Mouse (Mus musculus) heart, embryonic 15.5 days (tissue): ENCODE measurements around the gene Clasp1. TPM values are rescaled to one million over a fixed set of nuclear protein-coding genes. Genes with fewer than 3 reads are reported as not detected.

Source experiments
- ATAC-seq: fragments of 200-750 bp; cut with Nextera tagmentation; replicated peaks from 2 replicates; pipeline ENCODE4 v1.8.0; 2017; ENCODE audit warnings: low read depth, moderate TSS enrichment; ENCODE audit not compliant: insufficient number of reproducible peaks, insufficient read depth, low FRiP score
- H3K27ac ChIP-seq: fragments of 300-500 bp; sonication (generic); 2 replicates; pipeline ENCODE4 v1.5.1; 2015; ENCODE audit warnings: mild to moderate bottlenecking, inconsistent platforms
- H3K27me3 ChIP-seq: fragments of 300-500 bp; sonication (generic); 2 replicates; pipeline ENCODE4 v1.6.1; 2015; ENCODE audit warnings: inconsistent platforms
- H3K36me3 ChIP-seq: fragments of 300-500 bp; sonication (generic); 2 replicates; pipeline ENCODE4 v1.6.1; 2015; ENCODE audit warnings: mild to moderate bottlenecking, inconsistent platforms
- H3K4me1 ChIP-seq: fragments of 300-500 bp; sonication (generic); replicated peaks from 2 replicates; pipeline ENCODE4 v1.6.1; 2015; ENCODE audit warnings: inconsistent platforms
- H3K4me2 ChIP-seq: fragments of 300-500 bp; sonication (generic); 2 replicates; pipeline ENCODE4 v1.6.1; 2015; ENCODE audit warnings: inconsistent platforms, mild to moderate bottlenecking, moderate library complexity
- H3K4me3 ChIP-seq: fragments of 300-500 bp; sonication (generic); 2 replicates; pipeline ENCODE4 v1.5.1; 2015; ENCODE audit warnings: mild to moderate bottlenecking, inconsistent platforms
- H3K9ac ChIP-seq: fragments of 300-500 bp; sonication (generic); 2 replicates; pipeline ENCODE4 v1.6.1; 2015; ENCODE audit warnings: mild to moderate bottlenecking, inconsistent platforms
- H3K9me3 ChIP-seq: fragments of 300-500 bp; sonication (generic); replicated peaks from 2 replicates; pipeline ENCODE4 v1.6.1; 2016; ENCODE audit warnings: inconsistent platforms
- WGBS: fragments of 180-500 bp; shearing (Covaris S2); methylation state at CpG from one replicate; pipeline ENCODE4 v1.1.7; 2015; ENCODE audit warnings: mixed read lengths; 5-methylcytosine and 5-hydroxymethylcytosine counted together
- polyA plus RNA-seq: library from polyadenylated mRNA; unstranded; fragments of >200 nt; fragmentation: Nextera tagmentation; extraction: Ambion mirVana; gene quantifications from 2 replicates; pipeline ENCODE4 v1.2.1, GENCODE M21; 2015

The Clasp1 gene
- 89.6 and 91.1 TPM in 2 replicates for polyA plus RNA-seq

GRCm38 (mm10) chr1:118388757-118389453, at the start of gene Clasp1:
Gene Clasp1 (plus strand): TSS chr1:118389058.
- no peaks in the 10 kb centered on the region for H3K9me3 ChIP-seq
- WGBS, result under 1% methylated on average over 44 of the region's 44 CpGs
- H3K27ac ChIP-seq, result peak within 1 kb of the TSS; percentile 95
- H3K9ac ChIP-seq, result peak within 1 kb of the TSS; percentile 83
- H3K36me3 ChIP-seq, result no peaks in the 10 kb centered on the region
- H3K4me1 ChIP-seq, result peaks cover 11% of the 10 kb centered on the region
- H3K27me3 ChIP-seq, result no peaks in the 10 kb centered on the region
- ATAC-seq, result peak; percentile 97
- peak within 1 kb of the TSS; percentile 72 for H3K4me2 ChIP-seq
- peak within 1 kb of the TSS; percentile 96 for H3K4me3 ChIP-seq

- Histone ChIP-seq H3K9ac (no peak overlapping the region), H3K4me3 (no peak overlapping the region), H3K4me2 (no peak overlapping the region), H3K27me3 (no peaks in the 10 kb centered on the region), H3K9me3 (no peaks in the 10 kb centered on the region), H3K4me1 (peaks cover 4% of the 10 kb centered on the region; the same call in 1 of the 2 replicates), H3K27ac (no peak overlapping the region), H3K36me3 (no peaks in the 10 kb centered on the region)
- 32% methylated on average over 6 of the region's 6 CpGs for WGBS
- ATAC-seq, result no peak
Observed at GRCm38 (mm10) chr1:118343649-118344435, 45.0 kb upstream of the Clasp1 start.

DNA sequence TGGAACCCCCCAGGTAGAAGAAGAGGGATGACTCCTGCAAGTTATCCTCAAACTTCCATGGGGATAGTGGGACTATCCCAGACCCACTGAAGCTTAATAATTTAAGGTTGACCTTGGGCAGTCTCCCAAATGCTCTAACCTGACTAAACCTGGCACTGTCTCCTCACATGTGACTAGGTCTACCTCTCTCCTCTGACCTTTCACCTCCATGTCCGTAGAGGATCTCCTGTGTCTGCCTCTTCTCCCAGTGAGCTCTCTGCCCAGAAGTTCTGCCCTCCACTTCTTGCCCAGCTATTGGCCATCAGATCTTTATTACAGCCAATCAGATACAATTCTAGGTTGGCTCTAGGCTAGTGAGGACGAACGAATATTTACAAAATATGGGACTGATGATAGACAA, 38.9 kb upstream of the Clasp1 start:
- H3K4me1 ChIP-seq, result no peaks in the 10 kb centered on the region
- no peaks in the 10 kb centered on the region for H3K27me3 ChIP-seq
- H3K4me3 ChIP-seq, result no peak overlapping the region
- no peak overlapping the region for H3K4me2 ChIP-seq
- no peak overlapping the region for H3K9ac ChIP-seq
- H3K27ac ChIP-seq, result no peak overlapping the region
- no peak for ATAC-seq
- H3K36me3 ChIP-seq, result no peaks in the 10 kb centered on the region
- H3K9me3 ChIP-seq, result no peaks in the 10 kb centered on the region
- 74% methylated on average over 3 of the region's 3 CpGs for WGBS

GRCm38 (mm10) chr1:118359071-118359761, 29.6 kb upstream of the Clasp1 start:
- ATAC-seq, result peak; percentile 83
- Histone ChIP-seq H3K9me3 (no peaks in the 10 kb centered on the region), H3K27me3 (no peaks in the 10 kb centered on the region), H3K4me3 (no peak overlapping the region; the same call in 1 of the 2 replicates), H3K4me1 (peaks cover 17% of the 10 kb centered on the region), H3K36me3 (no peaks in the 10 kb centered on the region), H3K4me2 (peak overlapping the region; percentile 36), H3K9ac (no peak overlapping the region), H3K27ac (peak overlapping the region; percentile 89)
- WGBS, result 30% methylated on average over 6 of the region's 6 CpGs

- Histone ChIP-seq H3K4me1 (peaks cover 3% of the 10 kb centered on the region; the same call in 1 of the 2 replicates), H3K27ac (no peak overlapping the region), H3K9ac (no peak overlapping the region), H3K36me3 (no peaks in the 10 kb centered on the region), H3K4me3 (no peak overlapping the region), H3K9me3 (no peaks in the 10 kb centered on the region), H3K4me2 (no peak overlapping the region), H3K27me3 (no peaks in the 10 kb centered on the region)
- WGBS, result 91% methylated on average over 1 of the region's 1 CpGs
- no peak for ATAC-seq
Observed at GRCm38 (mm10) chr1:118367970-118368369, 20.9 kb upstream of the Clasp1 start.

DNA sequence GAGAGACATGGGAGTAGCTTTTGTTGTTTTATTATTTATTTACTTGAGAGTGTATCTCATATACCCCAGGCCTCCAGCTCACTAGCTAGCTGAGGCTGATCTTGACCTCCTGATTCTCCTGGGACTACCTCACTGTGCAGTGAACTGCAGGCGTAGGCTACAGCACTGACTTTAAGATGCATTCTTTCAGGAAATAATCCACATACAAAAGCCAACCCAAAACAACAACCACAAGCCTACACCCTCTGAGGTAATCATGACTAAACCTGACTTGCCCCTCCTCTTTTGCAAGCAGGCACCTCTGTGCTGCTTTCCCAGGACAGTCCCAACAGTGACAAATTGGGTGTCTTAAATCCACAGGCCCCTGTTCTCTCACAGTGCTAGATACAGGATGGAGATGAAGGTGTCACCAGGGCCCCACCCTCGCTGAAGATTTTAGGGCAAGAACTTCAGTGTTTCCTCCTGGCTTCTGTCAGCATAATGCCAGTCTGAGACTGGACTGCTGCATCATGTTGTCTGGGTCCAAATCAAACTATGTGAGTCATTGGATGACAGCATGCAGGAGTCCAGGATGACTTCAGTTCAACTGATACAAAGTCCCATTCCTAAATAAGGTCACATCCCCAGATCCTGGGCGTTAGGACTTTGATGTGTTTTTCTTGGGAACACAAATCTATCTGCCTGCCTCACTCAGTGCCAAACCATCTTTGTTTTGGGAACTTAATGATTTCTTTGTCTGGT, 20.0 kb upstream of the Clasp1 start:
- H3K36me3 ChIP-seq, result no peaks in the 10 kb centered on the region
- no peaks in the 10 kb centered on the region for H3K9me3 ChIP-seq
- no peak overlapping the region for H3K9ac ChIP-seq
- H3K4me3 ChIP-seq, result no peak overlapping the region
- H3K4me2 ChIP-seq, result no peak overlapping the region
- no peak overlapping the region for H3K27ac ChIP-seq
- no peak for ATAC-seq
- H3K27me3 ChIP-seq, result no peaks in the 10 kb centered on the region
- 59% methylated on average over 3 of the region's 3 CpGs for WGBS
- peaks cover 3% of the 10 kb centered on the region; the same call in 1 of the 2 replicates for H3K4me1 ChIP-seq

DNA sequence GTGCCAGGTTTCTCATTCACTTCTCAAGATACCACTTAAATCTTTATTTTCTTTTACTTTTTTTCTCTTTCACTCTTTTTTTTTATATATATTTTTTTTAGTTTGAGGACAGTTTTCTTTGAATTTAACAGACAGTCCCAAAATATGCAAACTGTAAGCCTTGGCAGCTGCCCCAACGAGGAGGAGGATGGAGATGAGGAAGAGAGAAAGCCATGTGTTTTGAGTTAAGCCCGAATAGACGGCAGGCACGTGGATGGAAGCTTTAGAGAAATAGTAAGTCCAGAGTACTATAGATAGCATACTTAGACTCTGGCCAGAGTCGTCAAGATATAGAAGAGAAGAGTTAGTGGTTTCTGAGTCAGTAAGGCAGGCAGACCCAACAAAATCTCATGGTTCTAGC, 11.1 kb upstream of the Clasp1 start:
- no peak overlapping the region for H3K27ac ChIP-seq
- H3K4me2 ChIP-seq, result no peak overlapping the region
- ATAC-seq, result no peak
- WGBS, result 49% methylated on average over 5 of the region's 5 CpGs
- H3K9me3 ChIP-seq, result no peaks in the 10 kb centered on the region
- H3K36me3 ChIP-seq, result no peaks in the 10 kb centered on the region
- H3K27me3 ChIP-seq, result no peaks in the 10 kb centered on the region
- H3K9ac ChIP-seq, result no peak overlapping the region
- no peak overlapping the region for H3K4me3 ChIP-seq
- H3K4me1 ChIP-seq, result no peaks in the 10 kb centered on the region

GRCm38 (mm10) chr1:118380105-118380786, 8.6 kb upstream of the Clasp1 start:
- no peaks in the 10 kb centered on the region for H3K27me3 ChIP-seq
- no peaks in the 10 kb centered on the region for H3K4me1 ChIP-seq
- no peak overlapping the region for H3K4me3 ChIP-seq
- no peak overlapping the region for H3K27ac ChIP-seq
- H3K9me3 ChIP-seq, result no peaks in the 10 kb centered on the region
- 68% methylated on average over 8 of the region's 8 CpGs for WGBS
- ATAC-seq, result no peak
- no peak overlapping the region for H3K4me2 ChIP-seq
- no peaks in the 10 kb centered on the region for H3K36me3 ChIP-seq
- H3K9ac ChIP-seq, result no peak overlapping the region

DNA sequence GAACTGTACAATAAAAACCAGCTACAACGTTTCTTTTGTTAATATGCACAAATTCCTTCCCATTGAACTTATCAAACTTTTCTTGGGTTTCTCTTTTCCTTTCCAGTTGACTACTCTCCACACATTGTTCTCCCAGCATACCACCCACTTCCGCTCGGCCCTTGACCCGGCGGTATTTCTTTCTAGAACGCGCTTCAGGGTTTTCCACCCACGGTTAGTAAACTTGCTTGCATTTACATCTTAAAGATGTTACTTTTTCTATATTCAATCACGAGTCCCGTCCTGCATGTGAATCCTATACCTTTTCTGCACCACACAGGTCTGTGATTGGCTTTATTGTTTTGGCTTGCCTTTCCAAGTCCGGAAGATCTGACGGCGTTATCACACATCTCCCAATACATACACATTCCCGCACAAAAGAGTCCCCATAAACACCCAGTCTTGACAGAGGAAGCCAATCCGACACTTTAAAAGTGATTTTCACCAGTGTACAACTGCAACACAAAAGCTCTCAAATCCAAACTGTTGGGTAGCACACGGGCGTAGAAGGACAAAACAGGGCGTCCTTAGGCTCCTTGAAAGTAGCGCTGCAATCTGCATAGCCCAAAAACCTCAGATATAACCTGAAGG, 616 bp upstream of the Clasp1 start:
- Histone ChIP-seq H3K4me3 (peak overlapping the region; percentile 96), H3K36me3 (no peaks in the 10 kb centered on the region), H3K27me3 (no peaks in the 10 kb centered on the region), H3K4me1 (peaks cover 11% of the 10 kb centered on the region), H3K9me3 (no peaks in the 10 kb centered on the region), H3K9ac (peak overlapping the region; percentile 67), H3K4me2 (peak overlapping the region; percentile 72), H3K27ac (peak overlapping the region; percentile 95)
- WGBS, result under 1% methylated on average over 19 of the region's 19 CpGs
- ATAC-seq, result no peak; the same call in 1 of the 2 replicates
